Mouse (Mus musculus) layer of hippocampus, adult 2 months (tissue): ENCODE data around the gene Ctf2. TPM values are rescaled to one million over a fixed set of nuclear protein-coding genes. Genes with fewer than 3 reads are reported as not detected.
"Not testable (repeated sequence)": the region's sequence is repeated elsewhere in the genome, so short reads cannot be mapped to it uniquely, and the experiment has no call there.

Experiments used
- DNase-seq, 2 experiments: peaks; one replicate each; pipeline ENCODE4 v3.0.0; 2022; ENCODE audit warnings: low spot score in 2 of 2
- H3K27ac ChIP-seq: fragments of 200-600 bp; 2 replicates; pipeline ENCODE4 v1.8.1; 2022
- H3K4me3 ChIP-seq: fragments of 200-600 bp; 2 replicates; pipeline ENCODE4 v1.8.1; 2022; ENCODE audit warnings: mild to moderate bottlenecking
- CTCF ChIP-seq: fragments of 200-600 bp; conservative IDR thresholded peaks from 2 replicates; pipeline ENCODE4 v1.8.1; 2022; ENCODE audit warnings: antibody characterized with exemption, mild to moderate bottlenecking, moderate library complexity
- long read RNA-seq, 2 experiments: library from polyadenylated mRNA; stranded (forward); transcript quantifications; one replicate each; pipeline ENCODE4 v2.0.0; 2021; ENCODE audit warnings: borderline mapping rate in 2 of 2
- total RNA-seq, 2 experiments: library from RNA; stranded (reverse); gene quantifications; 2 replicates each; pipeline ENCODE4 v1.2.3; 2021

The Ctf2 gene
- not detected for total RNA-seq
- long read RNA-seq, experiment 1, result 0 reads
- long read RNA-seq, experiment 2, partial matches to known transcripts, result 0 of 2 reads
- long read RNA-seq, experiment 2, other reads (novel, unspliced or antisense), result 2 of 2 reads

DNA sequence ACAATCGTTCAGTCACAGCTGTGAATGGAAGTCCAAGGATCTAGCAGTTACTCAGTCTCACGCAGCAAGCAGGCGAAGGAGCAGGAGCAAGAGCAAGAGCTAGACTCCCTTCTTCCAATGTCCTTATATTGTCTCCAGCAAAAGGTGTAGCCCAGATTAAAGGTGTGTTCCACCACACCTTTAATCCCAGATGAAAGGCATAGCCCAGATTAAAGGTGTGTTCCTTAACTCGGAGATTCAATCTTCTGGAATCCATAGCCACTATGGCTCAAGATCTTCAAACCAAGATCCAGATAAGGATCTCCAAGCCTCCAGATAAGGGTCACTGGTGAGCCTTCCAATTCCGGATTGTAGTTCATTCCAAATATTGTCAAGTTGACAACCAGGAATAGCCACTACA is at the start of gene Ctf2:
TSS of gene Ctf2 (minus strand) at position 101 of the 400 bp plus-strand sequence.
- not testable (repeated sequence) for H3K4me3 ChIP-seq, DNase-seq

DNA sequence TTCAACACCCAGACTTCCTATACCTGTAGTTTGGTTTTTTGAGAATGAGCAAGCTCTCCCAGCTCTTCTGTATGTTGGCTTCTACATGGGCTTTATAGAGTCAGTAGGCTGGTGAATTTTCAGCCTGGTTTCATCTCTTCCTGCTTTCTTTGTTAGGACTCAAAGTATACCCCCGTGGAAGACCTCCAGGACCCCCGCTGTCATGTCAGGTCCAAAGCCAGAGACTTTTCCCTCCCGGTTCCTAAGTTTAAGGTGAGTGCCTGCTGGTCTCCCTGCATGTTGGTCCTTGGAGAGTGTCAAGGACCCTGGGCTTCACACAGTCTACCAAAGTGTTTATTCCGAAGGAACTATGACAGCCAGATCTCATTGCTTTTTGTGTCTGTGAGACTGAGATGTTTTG is 46.4 kb upstream of the Ctf2 start:
- TF ChIP-seq CTCF, result no peak
- H3K27ac ChIP-seq, result peak overlapping the region; percentile 100; the same call in 1 of the 2 replicates
- no peak for DNase-seq
- peak overlapping the region; percentile 95 for H3K4me3 ChIP-seq

More for the DNA sequence above, at the start of gene Ctf2:
- H3K27ac ChIP-seq, result not testable (repeated sequence)

DNA sequence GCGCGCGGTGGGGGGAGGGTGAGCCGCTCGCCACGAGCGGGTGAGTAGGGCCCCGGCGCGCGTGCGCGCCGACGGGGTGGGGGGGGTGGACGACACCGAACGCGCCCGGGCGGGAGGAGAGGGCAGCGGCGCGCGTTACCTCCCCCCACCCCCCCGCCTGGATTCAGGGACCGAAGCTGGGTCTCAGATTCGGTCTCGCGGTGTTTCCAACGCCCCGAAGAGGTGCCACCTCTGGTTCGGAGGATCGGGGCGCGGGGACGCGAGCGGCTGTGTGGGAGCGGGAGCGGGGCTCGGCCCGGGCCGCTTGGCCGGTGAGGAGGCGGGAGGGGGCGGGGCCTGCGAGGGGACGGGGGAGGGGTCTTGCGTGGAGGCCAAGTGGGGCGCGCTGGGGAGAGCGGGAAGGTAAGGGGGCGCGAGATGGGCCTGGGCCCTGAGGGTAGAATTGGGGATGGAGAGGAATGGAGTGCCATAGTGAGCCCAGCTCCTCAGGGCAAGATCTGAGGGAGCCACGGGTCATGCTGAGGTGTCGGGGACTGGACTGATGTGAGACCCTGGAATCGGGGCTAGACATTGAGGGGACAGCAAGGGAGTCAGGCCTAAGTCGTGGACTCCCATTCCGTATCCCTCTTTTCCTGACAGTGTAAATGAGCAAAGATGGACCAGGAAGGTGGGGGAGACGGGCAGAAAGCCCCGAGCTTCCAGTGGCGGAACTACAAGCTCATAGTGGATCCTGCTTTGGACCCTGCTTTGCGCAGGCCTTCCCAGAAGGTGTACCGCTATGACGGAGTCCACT is 45.7 kb upstream of the Ctf2 start:
- peak overlapping the region; percentile 100 for H3K27ac ChIP-seq
- peak overlapping the region; percentile 95 for H3K4me3 ChIP-seq
- no peak for TF ChIP-seq CTCF
- DNase-seq, result no peak

DNA sequence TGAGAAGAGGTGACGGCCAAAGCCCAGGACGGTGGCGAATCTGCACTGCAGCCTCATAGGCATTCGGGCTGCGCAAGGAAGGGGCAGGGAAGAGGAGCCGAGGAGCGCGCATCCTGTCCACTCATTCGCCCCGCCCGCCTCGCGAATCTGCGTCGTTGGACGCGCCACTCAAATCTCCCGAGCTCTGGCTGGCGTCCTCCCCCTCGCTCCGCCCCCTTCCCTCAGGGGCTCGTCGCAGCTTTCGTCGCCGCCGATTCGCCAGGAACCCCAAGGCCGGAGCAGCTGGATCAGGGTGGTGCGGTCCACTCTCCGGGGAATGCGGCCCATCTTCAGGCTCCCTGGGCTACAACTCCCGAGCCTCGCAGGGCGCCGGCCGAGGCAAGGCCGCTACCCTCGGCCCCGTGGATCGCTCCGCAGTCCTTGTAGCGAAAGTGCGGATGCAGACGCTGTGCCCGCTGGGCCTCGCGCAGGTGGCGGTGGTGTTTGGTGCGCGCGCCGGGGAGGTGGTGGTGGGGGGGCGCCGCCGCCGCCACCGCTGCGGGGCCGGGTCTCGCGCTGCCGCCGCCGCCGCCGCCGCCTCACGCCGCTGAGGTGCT is 45.0 kb upstream of the Ctf2 start:
- DNase-seq, result peak; percentile 95 to 96
- TF ChIP-seq CTCF, result no peak
- Histone ChIP-seq H3K4me3 (peak overlapping the region; percentile 95), H3K27ac (peak overlapping the region; percentile 100)

DNA sequence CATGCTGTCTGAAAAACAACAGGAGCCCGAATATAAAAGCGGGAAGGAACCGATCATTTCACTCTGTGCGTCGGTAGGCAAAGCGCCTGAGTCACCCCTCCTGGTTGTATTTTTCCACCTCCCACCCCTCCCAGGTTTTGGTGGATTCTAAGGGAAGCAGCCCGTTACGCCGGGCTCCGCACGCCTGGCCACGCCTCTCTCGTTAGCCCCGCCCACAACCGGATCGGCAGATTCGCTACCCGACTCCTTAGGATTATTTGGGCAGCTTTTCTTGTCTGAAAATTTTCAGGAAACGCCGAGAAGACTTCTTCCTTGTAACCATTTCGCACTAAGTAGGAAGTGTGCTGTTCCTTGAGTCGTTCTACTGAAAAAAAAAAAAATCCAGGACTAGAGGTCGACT is 44.5 kb upstream of the Ctf2 start, which contains the start of gene Setd1a:
TSS of gene Setd1a (plus strand) at position 245 of the 400 bp plus-strand sequence.
- DNase-seq, result peak; percentile 89 to 91
- Histone ChIP-seq H3K4me3 (peak within 1 kb of the TSS; percentile 95), H3K27ac (peak within 1 kb of the TSS; percentile 100)
- TF ChIP-seq CTCF, result no peak

DNA sequence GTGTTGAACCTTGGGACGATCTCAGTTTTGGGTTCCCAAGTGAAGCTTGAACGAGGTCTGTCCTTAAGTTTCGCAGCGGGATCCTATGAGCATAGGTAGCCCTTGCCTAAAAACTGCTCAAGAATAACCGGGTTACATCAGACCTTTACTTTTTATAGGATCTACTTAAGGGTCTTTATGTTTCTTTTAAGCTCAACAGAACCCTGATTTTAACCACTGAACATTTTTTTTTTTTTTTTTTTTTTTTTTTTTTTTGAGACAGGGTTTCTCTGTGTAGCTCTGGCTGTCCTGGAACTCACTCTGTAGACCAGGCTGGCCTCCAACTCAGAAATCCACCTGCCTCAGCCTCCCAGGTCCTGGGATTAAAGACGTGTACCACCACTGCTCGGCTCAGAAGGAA is 43.9 kb upstream of the Ctf2 start:
- Histone ChIP-seq H3K27ac (peak overlapping the region; percentile 100), H3K4me3 (peak overlapping the region; percentile 95)
- not testable (repeated sequence) for DNase-seq

DNA sequence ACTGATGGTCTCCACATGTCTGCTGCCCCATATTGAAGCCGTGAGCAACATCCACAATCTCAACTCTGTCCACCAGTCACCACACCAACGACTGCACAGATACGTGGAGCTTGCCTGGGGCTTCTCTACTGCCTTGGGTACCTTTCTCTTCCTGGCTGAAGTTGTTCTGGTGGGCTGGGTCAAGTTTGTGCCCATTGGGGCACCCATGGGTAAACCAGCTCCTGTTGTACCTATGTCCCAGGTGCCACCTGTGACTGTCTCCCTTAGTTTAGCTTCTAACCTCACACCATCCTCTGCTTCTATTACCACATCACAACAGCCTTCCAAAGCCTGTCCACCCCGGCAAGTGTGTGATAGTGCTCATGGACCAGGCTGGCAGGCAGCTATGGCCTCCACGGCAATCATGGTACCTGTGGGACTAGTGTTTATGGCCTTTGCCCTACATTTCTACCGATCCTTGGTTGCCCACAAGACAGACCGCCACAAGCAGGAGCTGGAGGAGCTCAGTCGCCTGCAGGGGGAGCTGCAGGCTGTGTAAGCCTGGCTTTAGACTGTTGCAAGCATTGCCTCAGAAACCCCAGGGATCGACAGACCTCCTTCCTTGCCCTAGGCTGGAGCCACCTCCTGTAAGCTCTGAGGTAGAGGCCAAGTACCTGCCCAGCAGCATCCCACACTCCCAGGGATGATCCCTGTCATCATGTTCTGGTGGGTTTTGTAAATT is 41.9 kb upstream of the Ctf2 start:
- H3K27ac ChIP-seq, result peak overlapping the region; percentile 20; the same call in 1 of the 2 replicates
- DNase-seq, result peak in 1 of 2 experiments; percentile 71
- TF ChIP-seq CTCF, result peak; percentile 89
- no peak overlapping the region for H3K4me3 ChIP-seq

DNA sequence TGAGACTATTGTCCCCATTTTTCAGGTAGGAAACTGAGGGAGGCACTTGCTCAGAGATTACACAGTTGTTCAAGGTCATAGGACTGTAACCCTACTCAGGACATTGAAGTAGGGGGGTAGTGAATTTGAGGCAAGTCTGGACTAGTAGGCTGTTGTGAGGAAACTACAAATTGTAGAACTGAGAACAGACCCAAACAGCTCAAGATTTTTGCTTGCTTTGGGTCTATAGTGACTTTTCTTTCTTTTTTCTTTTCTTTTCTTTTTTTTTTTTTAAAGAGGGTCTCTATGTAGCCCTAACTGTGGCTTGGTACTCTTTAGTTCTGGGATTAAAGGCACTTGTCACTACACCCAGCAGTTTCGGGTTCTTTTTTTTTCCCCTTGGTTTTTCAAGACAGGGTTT is 40.6 kb upstream of the Ctf2 start:
- H3K4me3 ChIP-seq, result no peak overlapping the region
- H3K27ac ChIP-seq, result no peak overlapping the region
- TF ChIP-seq CTCF, result no peak
- DNase-seq, result no peak

DNA sequence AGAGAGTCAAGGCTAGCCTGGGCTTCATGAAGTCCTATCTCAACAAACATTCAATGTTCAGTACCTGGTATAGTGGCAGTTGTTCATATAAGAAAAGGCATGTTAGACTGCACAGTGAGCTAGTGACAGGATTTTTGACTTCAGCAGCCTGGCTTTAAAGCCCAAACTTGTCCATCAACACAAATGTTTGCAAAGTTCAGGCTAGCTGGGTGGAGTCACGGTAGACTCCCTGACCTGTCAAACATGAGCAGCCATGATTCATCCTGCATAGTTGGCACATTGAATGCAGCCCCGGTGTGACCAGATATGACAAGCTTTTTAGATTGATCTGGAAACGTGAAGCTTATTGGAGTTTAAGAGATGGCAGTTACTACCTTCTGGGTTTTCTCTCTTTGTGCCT is 40.1 kb upstream of the Ctf2 start:
- H3K27ac ChIP-seq, result peak overlapping the region; percentile 93; the same call in 1 of the 2 replicates
- no peak overlapping the region for H3K4me3 ChIP-seq
- no peak for TF ChIP-seq CTCF
- no peak for DNase-seq

DNA sequence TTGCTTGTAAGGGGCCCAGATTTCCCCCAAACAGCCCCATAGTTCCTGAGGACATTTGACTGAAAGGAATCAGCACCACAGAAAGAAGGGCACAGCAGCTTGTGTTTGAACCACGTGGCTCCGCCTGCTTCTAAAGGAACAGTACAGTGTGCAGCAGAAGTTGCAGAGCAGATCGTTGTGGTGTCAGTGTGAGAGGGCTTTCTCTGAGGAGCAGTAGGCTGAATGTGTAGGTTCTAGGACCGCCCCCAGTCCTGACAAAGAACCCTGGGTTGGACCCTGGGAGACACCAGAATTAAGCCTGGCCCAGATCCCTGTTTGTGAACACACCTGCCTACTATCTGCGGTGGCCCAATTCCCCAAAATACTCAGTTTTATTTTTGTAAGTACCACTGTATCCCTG is 39.3 kb upstream of the Ctf2 start:
- peak overlapping the region; percentile 93 for H3K27ac ChIP-seq
- DNase-seq, result peak; percentile 61 to 64
- peak overlapping the region; percentile 92 for H3K4me3 ChIP-seq
- no peak for TF ChIP-seq CTCF

DNA sequence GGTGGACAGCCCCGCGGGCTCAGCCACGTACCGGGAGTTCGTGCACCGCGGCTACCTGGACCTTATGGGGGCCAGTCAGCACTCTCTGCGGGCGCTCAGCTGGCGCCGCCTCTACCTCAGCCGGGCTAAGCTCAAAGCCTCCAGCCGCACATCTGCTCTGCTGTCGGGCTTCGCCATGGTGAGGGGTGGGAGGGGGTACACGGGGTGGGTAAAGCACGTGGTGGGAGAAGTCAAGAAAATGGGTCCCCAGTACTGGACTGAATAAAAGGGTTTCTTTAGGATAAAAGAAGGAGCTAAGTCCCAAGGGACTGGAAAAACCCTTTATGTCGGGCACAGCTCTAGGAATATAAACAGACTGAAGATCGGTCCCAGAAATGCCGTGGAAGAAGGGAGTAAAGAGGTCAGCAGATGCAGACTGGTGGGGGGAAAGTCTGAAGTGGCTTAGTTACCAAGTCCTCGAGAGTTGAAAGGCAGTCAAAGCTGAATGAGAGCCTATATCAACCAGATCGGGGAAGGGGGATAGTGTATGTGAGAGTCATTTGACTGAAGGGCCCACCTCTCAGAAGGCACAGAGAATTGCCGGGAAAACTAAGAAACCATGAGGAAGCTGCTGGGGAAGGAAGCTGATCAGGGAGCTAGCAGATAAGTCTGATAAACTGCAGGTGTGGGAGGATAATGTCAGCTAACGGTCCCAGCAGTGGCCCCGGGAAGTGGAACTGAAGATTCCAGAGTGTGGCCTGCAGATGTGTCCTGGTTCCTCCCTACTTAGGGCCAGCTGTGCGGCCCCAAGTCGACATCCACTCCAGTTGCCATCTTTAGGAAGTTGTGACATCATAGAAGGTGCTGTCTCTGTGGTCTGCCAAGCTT is 38.3 kb upstream of the Ctf2 start:
- H3K27ac ChIP-seq, result peak overlapping the region; percentile 93
- H3K4me3 ChIP-seq, result peak overlapping the region; percentile 92
- no peak for DNase-seq
- TF ChIP-seq CTCF, result no peak

DNA sequence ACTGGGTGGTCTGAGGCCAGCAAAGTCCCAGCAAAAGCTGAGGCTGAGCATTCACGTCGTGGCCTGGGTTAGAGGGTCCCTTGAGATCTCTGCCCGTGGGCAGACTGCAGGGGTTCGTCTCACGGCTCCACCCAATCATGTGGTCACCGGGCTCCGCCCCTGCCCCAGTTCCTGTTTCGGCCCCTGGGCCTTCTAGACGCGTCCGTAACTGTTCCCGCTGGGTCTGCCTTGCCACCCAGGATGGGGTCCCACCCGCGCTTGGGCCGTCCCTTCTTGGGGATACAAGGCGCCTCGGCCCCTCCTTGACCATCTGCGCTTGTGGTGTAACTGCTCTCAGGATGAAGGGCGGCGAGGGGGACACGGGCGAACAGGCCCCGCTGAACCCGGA is 37.7 kb upstream of the Ctf2 start, which contains the start of gene Orai3:
TSS of gene Orai3 (plus strand) at position 165 of the 388 bp plus-strand sequence.
- peak within 1 kb of the TSS; percentile 93 for H3K27ac ChIP-seq
- peak; percentile 80 to 86 for DNase-seq
- TF ChIP-seq CTCF, result 0 out of 2 replicates have a peak, but pooled peaks have one; percentile 5
- peak within 1 kb of the TSS; percentile 92 for H3K4me3 ChIP-seq
